Mouse (Mus musculus) G1E (cell line): ENCODE measurements around the gene Rbx1. TPM values are rescaled to one million over a fixed set of nuclear protein-coding genes. Genes with fewer than 3 reads are reported as not detected.

Experiments
- ATAC-seq: 2 replicates; pipeline ENCODE4 v1.8.0; 2016; ENCODE audit warnings: mild to moderate bottlenecking; ENCODE audit not compliant: insufficient number of reproducible peaks, poor library complexity, low FRiP score, severe bottlenecking; ENCODE audit errors: extremely low read depth
- DNase-seq: peaks from one replicate; pipeline ENCODE4 v3.0.0; 2012; ENCODE audit warnings: low spot score
- H3K27me3 ChIP-seq: 2 replicates; pipeline ENCODE4 v1.6.1; 2012; ENCODE audit warnings: mild to moderate bottlenecking, low read length, inconsistent platforms; ENCODE audit not compliant: insufficient read depth
- H3K36me3 ChIP-seq: replicated peaks from 2 replicates; pipeline ENCODE3; 2012; ENCODE audit warnings: mild to moderate bottlenecking, inconsistent platforms
- H3K4me1 ChIP-seq: 2 replicates; pipeline ENCODE4 v1.6.1; 2012; ENCODE audit warnings: low read depth, low read length, inconsistent platforms, mixed read lengths; ENCODE audit not compliant: insufficient read depth
- H3K4me3 ChIP-seq: 2 replicates; pipeline ENCODE4 v1.5.1; 2012; ENCODE audit warnings: low read depth, mild to moderate bottlenecking, inconsistent platforms, low read length, moderate library complexity, mixed read lengths
- H3K9me3 ChIP-seq: replicated peaks from 2 replicates; pipeline ENCODE4 v1.6.1; 2012; ENCODE audit warnings: inconsistent platforms
- CTCF ChIP-seq: IDR thresholded peaks from 2 replicates; pipeline ENCODE4 v1.5.1; 2012; ENCODE audit warnings: low read depth, low read length, inconsistent platforms, mixed read lengths
- GATA1 ChIP-seq: IDR thresholded peaks from 2 replicates; pipeline ENCODE4 v1.6.1; 2012; ENCODE audit warnings: borderline replicate concordance, low read length, inconsistent platforms, mixed read lengths
- GATA2 ChIP-seq: IDR thresholded peaks from 2 replicates; pipeline ENCODE4 v1.6.1; 2012; ENCODE audit warnings: low read depth, low read length, inconsistent platforms, borderline replicate concordance
- POLR2AphosphoS5 ChIP-seq: IDR thresholded peaks from 2 replicates; pipeline ENCODE4 v1.6.1; 2012; ENCODE audit warnings: low read depth, low read length, inconsistent platforms; ENCODE audit not compliant: insufficient replicate concordance
- TAL1 ChIP-seq: conservative IDR thresholded peaks from 2 replicates; pipeline ENCODE4 v1.6.1; 2012; ENCODE audit warnings: low read depth, low read length, inconsistent platforms, mixed read lengths
- polyA plus RNA-seq: library from polyadenylated mRNA; stranded (reverse); fragments of >175 nt; gene quantifications from 2 replicates; pipeline ENCODE4 v1.2.3, GENCODE M21; 2012
- total RNA-seq, 2 experiments: library from RNA; stranded (forward) in 1 of 2; stranded (reverse) in 1 of 2; fragments of 200-1000 nt in 1 of 2; fragments of >200 nt in 1 of 2; fragmentation: Nextera tagmentation in 1 of 2; gene quantifications; 2 replicates each; pipeline ENCODE4 v1.2.3; 2014 to 2017

Gene Rbx1
- total and polyA plus RNA-seq, 3 experiments, result 73.1 to 361 (median 76.8) TPM

DNA sequence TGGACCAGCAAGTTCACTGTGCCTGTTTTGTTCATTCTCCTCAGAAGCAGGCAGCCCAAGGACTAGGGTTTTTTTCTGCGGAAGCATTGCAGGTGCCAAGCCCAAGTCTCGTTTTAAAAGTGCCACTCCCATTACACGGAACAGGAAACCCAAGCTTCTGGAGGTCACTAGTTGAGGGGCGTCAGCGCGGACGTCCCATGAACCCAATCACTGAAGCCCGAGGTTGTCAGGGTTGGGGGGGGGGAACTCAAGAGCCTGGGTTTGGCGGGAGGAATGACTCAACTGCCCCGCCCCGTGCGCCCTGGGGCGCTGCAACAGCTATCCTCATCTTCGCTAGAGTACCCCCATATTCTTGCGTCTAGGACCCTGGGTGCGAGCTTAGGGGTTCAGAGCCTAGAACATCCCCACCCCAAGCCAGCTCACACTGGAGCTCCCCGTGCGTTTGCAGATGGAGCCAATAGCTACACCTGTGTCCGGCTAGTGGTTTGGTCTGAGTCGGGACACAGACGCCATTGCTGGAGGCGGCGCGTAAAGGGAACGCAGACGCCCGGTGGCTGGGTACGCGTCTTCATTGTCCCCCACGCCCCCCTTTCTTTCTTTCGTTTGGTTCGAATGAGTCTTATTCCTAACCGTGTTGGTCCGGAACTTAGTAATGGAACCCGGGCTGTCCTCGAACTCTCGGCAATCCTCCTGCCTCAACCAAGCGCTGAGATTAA lies 56.1 kb downstream of the Rbx1 start:
- peak; percentile 67 for ATAC-seq
- TF ChIP-seq TAL1, result no peak
- no peak for TF ChIP-seq GATA1
- no peak for TF ChIP-seq GATA2
- TF ChIP-seq POLR2AphosphoS5, result no peak
- TF ChIP-seq CTCF, result no peak
- Histone ChIP-seq H3K36me3 (no peaks in the 10 kb centered on the region), H3K4me3 (peak overlapping the region; percentile 77), H3K27me3 (no peaks in the 10 kb centered on the region), H3K4me1 (peaks cover 29% of the 10 kb centered on the region), H3K9me3 (no peaks in the 10 kb centered on the region)
- DNase-seq, result peak; percentile 83

DNA sequence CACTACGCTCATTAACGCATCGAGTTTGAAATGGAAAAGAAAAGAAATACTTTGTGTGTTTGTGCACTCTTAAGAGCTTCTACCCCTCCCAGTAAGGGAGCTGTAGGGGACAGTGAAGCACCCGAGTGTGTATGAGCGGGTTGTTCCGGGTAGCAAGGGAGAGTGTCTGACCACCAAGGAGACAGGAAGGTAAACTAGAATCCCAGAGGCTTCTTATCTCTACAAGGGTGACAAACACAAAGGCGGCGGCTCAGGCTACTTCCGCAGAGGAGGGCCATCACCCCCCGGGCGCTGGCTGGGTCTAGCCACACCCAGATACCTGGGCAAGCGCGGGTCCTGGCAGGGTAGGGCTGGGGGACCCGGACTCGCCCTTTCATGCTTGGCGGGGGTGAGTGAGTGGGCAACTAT lies 56.7 kb downstream of the Rbx1 start:
- Histone ChIP-seq H3K4me3 (peak overlapping the region; percentile 77), H3K27me3 (no peaks in the 10 kb centered on the region), H3K9me3 (no peaks in the 10 kb centered on the region), H3K36me3 (no peaks in the 10 kb centered on the region), H3K4me1 (peaks cover 30% of the 10 kb centered on the region)
- TF ChIP-seq GATA1 (no peak), POLR2AphosphoS5 (no peak)
- peak; percentile 82 for DNase-seq
- peak; percentile 47; the same call in 1 of the 2 replicates for ATAC-seq

DNA sequence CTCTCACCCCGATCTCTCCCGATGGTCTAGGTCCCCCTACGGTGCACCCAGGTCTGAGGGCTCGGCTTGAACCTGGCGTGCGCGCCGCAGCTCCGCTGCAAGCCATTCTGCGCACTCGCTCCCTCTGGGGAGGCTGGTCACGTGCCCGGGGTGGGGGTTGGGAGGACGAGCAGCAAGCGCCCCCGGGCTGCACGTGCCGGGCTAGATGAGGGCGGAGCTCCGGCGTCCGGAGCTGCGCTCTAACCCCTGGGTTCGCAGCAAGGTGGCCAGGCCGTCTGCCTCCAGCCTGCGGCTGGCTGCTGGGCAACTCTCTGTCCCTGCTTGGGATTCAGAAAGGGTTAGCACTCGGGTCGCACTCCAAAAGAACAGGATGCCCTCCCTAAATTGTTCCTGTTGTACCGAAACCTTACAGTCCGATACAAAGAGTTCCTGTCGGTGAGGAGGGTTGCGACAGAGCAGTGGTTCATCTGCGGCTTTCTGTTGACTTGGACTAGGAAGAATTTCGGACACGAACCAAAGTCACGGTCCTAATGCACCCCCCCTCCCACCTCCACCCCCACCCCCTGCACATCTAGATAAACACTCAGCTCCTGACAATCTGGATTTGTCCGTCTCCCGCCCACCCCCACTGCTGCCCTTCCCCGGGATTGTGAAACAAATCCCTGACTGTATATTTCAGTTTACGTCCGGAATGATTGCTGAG lies 57.2 kb downstream of the Rbx1 start:
- H3K4me1 ChIP-seq, result peaks cover 33% of the 10 kb centered on the region
- H3K27me3 ChIP-seq, result no peaks in the 10 kb centered on the region
- H3K9me3 ChIP-seq, result no peaks in the 10 kb centered on the region
- TF ChIP-seq CTCF (no peak), GATA2 (no peak), GATA1 (no peak), TAL1 (no peak), POLR2AphosphoS5 (no peak; the same call in 1 of the 2 replicates)
- H3K4me3 ChIP-seq, result peak overlapping the region; percentile 77
- DNase-seq (peak; percentile 96), ATAC-seq (peak; percentile 54)
- no peaks in the 10 kb centered on the region for H3K36me3 ChIP-seq

DNA sequence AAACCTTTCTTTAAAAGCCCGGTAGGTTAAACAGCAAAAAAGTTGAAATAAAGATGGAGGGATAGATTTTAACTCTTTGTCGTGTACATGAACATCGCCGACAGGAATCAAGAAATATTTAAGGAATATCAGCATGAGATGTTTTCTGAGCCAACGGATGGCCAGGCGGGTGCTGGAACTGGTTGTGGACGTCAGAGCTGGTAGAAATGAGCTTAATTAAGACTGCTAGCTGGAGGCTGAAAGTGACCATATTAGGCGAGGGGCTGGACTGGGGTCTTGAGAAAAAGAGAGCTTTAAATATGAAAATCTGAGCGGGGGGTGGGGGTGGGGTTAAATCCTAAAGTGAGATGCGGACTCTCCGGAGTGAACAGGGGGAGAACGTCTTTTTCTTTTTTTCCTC lies 57.8 kb downstream of the Rbx1 start:
- Histone ChIP-seq H3K9me3 (no peaks in the 10 kb centered on the region), H3K4me1 (peaks cover 37% of the 10 kb centered on the region), H3K36me3 (no peaks in the 10 kb centered on the region), H3K27me3 (no peaks in the 10 kb centered on the region), H3K4me3 (peak overlapping the region; percentile 77)
- DNase-seq, result no peak
- TF ChIP-seq TAL1 (no peak), CTCF (no peak), GATA2 (no peak), POLR2AphosphoS5 (no peak), GATA1 (no peak)
- ATAC-seq, result no peak

Other genes with a start within 250 kb of the Rbx1 start
- gene Mchr1, start 230.8 kb upstream of the Rbx1 start, total RNA-seq (2014; fragmentation: Nextera tagmentation), result not detected in 2 replicates
- 0.22 TPM in 1 of 2 replicates, not detected in the other for gene Mchr1, start 230.8 kb upstream of the Rbx1 start, total RNA-seq (2017)
- not detected in 2 replicates for gene Mchr1, start 230.8 kb upstream of the Rbx1 start, polyA plus RNA-seq
- gene Slc25a17, start 105.5 kb upstream of the Rbx1 start, total RNA-seq (2014; fragmentation: Nextera tagmentation), result 41.5 and 50.9 TPM in 2 replicates
- 58.2 and 64.8 TPM in 2 replicates for gene Slc25a17, start 105.5 kb upstream of the Rbx1 start, total RNA-seq (2017)
- 1.8 and 2.2 TPM in 2 replicates for gene Slc25a17, start 105.5 kb upstream of the Rbx1 start, polyA plus RNA-seq
- gene St13, start 66.2 kb upstream of the Rbx1 start, total RNA-seq (2014; fragmentation: Nextera tagmentation), result 222 and 278 TPM in 2 replicates
- 264 and 337 TPM in 2 replicates for gene St13, start 66.2 kb upstream of the Rbx1 start, total RNA-seq (2017)
- 311 and 532 TPM in 2 replicates for gene St13, start 66.2 kb upstream of the Rbx1 start, polyA plus RNA-seq
- gene Xpnpep3, start 66.2 kb upstream of the Rbx1 start, total RNA-seq (2014; fragmentation: Nextera tagmentation), result 18.3 and 28.3 TPM in 2 replicates
- 18.8 and 22.9 TPM in 2 replicates for gene Xpnpep3, start 66.2 kb upstream of the Rbx1 start, total RNA-seq (2017)
- 0.61 and 0.90 TPM in 2 replicates for gene Xpnpep3, start 66.2 kb upstream of the Rbx1 start, polyA plus RNA-seq
- gene Dnajb7, start 58.0 kb upstream of the Rbx1 start, total RNA-seq (2014; fragmentation: Nextera tagmentation), result not detected in 2 replicates
- gene Dnajb7, start 58.0 kb upstream of the Rbx1 start, total RNA-seq (2017), result 0.49 TPM in 1 of 2 replicates, not detected in the other
- gene Dnajb7, start 58.0 kb upstream of the Rbx1 start, polyA plus RNA-seq, result not detected in 2 replicates
- gene Ep300, start 119.1 kb downstream of the Rbx1 start, total RNA-seq (2014; fragmentation: Nextera tagmentation), result 224 and 232 TPM in 2 replicates
- 34.3 and 37.1 TPM in 2 replicates for gene Ep300, start 119.1 kb downstream of the Rbx1 start, total RNA-seq (2017)
- 22.5 and 26.4 TPM in 2 replicates for gene Ep300, start 119.1 kb downstream of the Rbx1 start, polyA plus RNA-seq
- gene L3mbtl2, start 197.6 kb downstream of the Rbx1 start, total RNA-seq (2014; fragmentation: Nextera tagmentation), result 39.9 and 82.0 TPM in 2 replicates
- 35.0 and 36.5 TPM in 2 replicates for gene L3mbtl2, start 197.6 kb downstream of the Rbx1 start, total RNA-seq (2017)
- 13.8 and 21.8 TPM in 2 replicates for gene L3mbtl2, start 197.6 kb downstream of the Rbx1 start, polyA plus RNA-seq
- gene Chadl, start 231.0 kb downstream of the Rbx1 start, total RNA-seq (2014; fragmentation: Nextera tagmentation), result not detected in 2 replicates
- 0.05 and 0.17 TPM in 2 replicates for gene Chadl, start 231.0 kb downstream of the Rbx1 start, total RNA-seq (2017)
- not detected in 2 replicates for gene Chadl, start 231.0 kb downstream of the Rbx1 start, polyA plus RNA-seq